Mouse (Mus musculus) spleen, embryonic (tissue): ENCODE measurements around the gene Nceh1.

Experiments used
- CTCF ChIA-PET: fragments of 350-600 bp; sonication (Branson Sonifier 250); formaldehyde crosslinking; loops from one replicate; lab custom pipeline; 2022; lab: Charles Lee

Gene Nceh1

GRCm38 (mm10) chr3:27182733-27183600 is at the start of gene Nceh1:
Gene Nceh1, plus strand, starts transcription at chr3:27182965.
- CTCF ChIA-PET, result interaction anchor here (1.2 kb wide), 1 partner anchor 11 kb away, joined by 3 read pairs; no protein-coding TSS in a partner anchor

- CTCF ChIA-PET, result no interaction called here
Measured at GRCm38 (mm10) chr3:27140101-27140500, 42.7 kb upstream of the Nceh1 start.

GRCm38 (mm10) chr3:27143570-27143969 is 39.2 kb upstream of the Nceh1 start:
- CTCF ChIA-PET, result interaction anchor here (0.6 kb wide), 1 partner anchor 16 kb away, joined by 5 read pairs; no protein-coding TSS in a partner anchor

- CTCF ChIA-PET, result no interaction called here
Measured at GRCm38 (mm10) chr3:27145733-27146132, 37.0 kb upstream of the Nceh1 start.

- CTCF ChIA-PET, result interaction anchor here (0.6 kb wide), 2 partner anchors 11 to 31 kb away, joined by 3 to 4 read pairs; no protein-coding TSS in a partner anchor
Measured at GRCm38 (mm10) chr3:27153191-27153671, 29.5 kb upstream of the Nceh1 start.

GRCm38 (mm10) chr3:27153701-27154209 is 29.0 kb upstream of the Nceh1 start, which contains the start of gene Ect2:
Gene Ect2, minus strand, starts transcription at chr3:27153878.
- CTCF ChIA-PET, result interaction anchor here (0.5 to 0.6 kb wide), 3 partner anchors 12 to 31 kb away, joined by 3 read pairs; no protein-coding TSS in a partner anchor

GRCm38 (mm10) chr3:27154280-27154679 is 28.5 kb upstream of the Nceh1 start:
- CTCF ChIA-PET, result interaction anchor here (0.5 to 0.6 kb wide), 2 partner anchors 20 to 30 kb away, joined by 3 read pairs; no protein-coding TSS in a partner anchor

- CTCF ChIA-PET, result interaction anchor here (0.6 kb wide), 1 partner anchor 10 kb away, joined by 8 read pairs; no protein-coding TSS in a partner anchor
Measured at GRCm38 (mm10) chr3:27155051-27155855, 27.5 kb upstream of the Nceh1 start.

- CTCF ChIA-PET, result no interaction called here
Measured at GRCm38 (mm10) chr3:27155856-27156593, 26.7 kb upstream of the Nceh1 start.

- CTCF ChIA-PET, result no interaction called here
Measured at GRCm38 (mm10) chr3:27156594-27156949, 26.2 kb upstream of the Nceh1 start.

GRCm38 (mm10) chr3:27158910-27159309 is 23.9 kb upstream of the Nceh1 start:
- CTCF ChIA-PET, result no interaction called here

- CTCF ChIA-PET, result interaction anchor here (0.6 kb wide), 1 partner anchor 103 kb away, joined by 3 read pairs; no protein-coding TSS in a partner anchor
Measured at GRCm38 (mm10) chr3:27161645-27162409, 20.9 kb upstream of the Nceh1 start.

GRCm38 (mm10) chr3:27162410-27162804 is 20.4 kb upstream of the Nceh1 start:
- CTCF ChIA-PET, result interaction anchor here (0.6 kb wide), 1 partner anchor 102 kb away, joined by 3 read pairs; no protein-coding TSS in a partner anchor

GRCm38 (mm10) chr3:27165481-27166065 is 17.2 kb upstream of the Nceh1 start:
- CTCF ChIA-PET, result interaction anchor here (1.1 kb wide), 1 partner anchor 10 kb away, joined by 8 read pairs; no protein-coding TSS in a partner anchor

- CTCF ChIA-PET, result interaction anchor here (0.9 kb wide), 1 partner anchor 11 kb away, joined by 3 read pairs; no protein-coding TSS in a partner anchor
Measured at GRCm38 (mm10) chr3:27170257-27170656, 12.5 kb upstream of the Nceh1 start.

GRCm38 (mm10) chr3:27179711-27180110 is 3.1 kb upstream of the Nceh1 start:
- CTCF ChIA-PET, result no interaction called here

GRCm38 (mm10) chr3:27183601-27184175 is 923 bp downstream of the Nceh1 start:
- CTCF ChIA-PET, result interaction anchor here (1.2 kb wide), 1 partner anchor 10 kb away, joined by 3 read pairs; no protein-coding TSS in a partner anchor

- CTCF ChIA-PET, result no interaction called here
Measured at GRCm38 (mm10) chr3:27188386-27188785, 5.6 kb downstream of the Nceh1 start.
